Mouse (Mus musculus): ENCODE measurements around the gene Cdh22.

Gene Cdh22

DNA sequence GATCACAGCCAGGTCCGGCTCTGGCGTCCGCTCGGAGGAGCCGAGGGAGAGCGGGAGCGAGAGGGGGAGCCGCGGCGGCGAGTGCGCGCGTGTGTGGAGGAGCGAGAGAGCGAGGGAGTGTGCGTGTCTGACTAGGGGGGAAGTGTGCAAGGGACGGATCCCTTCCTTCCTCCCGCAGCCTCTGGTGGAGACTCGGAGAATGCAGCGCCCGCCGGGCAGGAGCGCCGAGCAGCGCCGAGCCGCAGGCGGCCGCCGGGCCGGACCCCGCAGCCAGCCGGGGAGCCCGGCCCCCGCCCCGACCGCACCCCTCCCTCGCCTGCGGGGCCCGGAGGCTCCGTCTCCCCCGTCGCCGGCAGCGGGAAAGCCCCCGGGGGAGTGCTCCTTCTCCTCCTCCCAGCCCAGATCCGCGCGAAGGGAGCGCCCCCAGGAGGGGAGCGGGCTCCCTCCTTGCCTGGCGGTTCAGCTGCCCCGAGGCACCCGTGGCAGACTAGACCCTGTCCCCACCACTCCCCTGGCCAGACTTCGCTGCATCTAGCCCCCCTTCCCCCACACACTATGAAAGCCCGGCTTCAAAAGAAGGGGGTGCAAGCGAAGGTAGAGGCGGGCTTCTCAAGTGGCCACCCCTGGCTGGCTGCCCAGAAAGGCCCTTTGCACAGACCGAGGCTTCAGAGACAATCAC, at the start of gene Cdh22:
TSS of gene Cdh22 (minus strand) at position 241 of the 679 bp plus-strand sequence.
- DNase-seq, result peak; percentile 82

DNA sequence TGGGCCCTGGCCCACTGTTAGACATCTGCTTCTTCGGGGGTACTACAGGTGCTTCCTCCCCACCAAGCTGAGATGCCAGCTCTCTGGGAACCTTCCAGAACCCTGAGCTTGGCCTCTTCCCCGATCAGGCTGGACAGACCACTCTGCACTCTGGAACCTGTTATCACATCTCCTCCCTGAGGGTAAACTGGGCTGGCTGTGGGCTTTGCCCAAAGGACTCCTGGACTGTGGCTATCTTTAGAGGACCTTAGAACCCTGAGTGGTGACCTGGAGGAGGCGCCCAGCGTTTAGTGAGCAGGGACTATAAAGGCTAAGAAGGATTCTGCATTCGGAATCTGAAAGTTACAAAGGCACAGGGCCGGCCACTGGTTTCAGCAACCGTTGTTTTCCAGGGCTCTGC, 49.7 kb upstream of the Cdh22 start:
- no peak for DNase-seq

DNA sequence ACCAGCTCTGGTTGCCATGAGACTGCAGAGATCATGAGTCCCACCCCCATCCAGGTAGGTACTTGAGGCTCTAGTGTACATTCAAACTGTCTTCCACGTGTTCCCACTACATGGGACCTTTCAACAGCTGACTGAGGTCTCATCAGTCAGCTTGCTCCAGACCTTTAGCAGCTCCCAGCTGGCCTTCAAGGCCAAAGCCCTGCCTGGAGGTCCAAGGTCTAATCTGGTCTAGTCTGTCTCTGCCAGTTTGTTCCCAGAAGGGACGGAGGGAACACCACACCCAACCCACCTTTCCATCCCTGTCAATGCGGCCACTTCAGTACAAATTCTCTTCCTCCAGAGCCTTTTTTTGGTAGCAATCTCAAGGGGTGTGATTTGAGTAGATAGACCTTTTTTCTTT, 49.0 kb upstream of the Cdh22 start:
- DNase-seq, result no peak

DNA sequence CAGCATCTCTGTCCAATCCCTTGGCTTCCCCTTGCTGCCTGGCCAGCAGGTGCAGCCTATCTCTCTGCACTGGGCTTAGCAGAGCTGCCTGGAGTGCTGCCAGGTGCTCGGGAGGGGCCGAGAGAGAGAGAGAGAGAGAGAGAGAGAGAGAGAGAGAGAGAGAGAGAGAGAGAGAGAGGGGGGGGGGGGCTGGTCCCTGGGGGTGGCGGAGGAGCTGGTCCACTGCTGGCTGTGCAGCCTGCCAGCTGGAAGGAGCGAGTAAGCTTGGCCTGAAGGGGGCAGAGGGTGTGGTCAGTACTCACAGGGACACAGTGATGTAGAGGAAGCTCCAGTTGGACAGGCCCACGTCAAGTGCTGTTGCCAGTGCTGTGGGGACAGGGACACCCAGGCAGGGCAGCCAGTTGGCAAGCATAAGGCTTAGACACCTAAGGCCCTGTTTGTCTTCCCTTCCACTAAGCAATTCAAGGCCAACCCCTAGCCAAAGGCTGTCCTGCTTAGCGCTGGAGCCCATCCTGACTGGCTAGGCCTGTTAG, 47.2 kb upstream of the Cdh22 start:
- peak; percentile 47 for DNase-seq

DNA sequence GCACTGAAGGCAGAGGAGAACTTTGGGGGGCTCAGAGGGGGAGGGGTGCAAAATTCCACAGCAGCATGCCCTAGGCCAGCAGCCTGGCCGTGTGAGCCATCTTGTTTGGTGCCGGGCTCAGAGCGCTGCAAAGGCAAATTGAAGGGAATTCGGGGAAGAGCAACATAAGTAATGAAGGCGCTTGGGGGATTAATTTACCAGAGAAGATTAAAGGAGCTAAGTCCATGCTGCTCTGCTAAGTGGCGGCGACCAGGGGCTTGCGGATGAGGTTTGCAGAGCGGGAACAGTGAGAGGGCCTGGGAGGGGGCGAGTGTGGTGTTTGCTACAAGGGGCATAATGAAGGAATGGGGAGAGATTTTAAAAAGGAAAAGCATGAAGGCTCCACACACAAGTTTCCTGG, 44.7 kb upstream of the Cdh22 start:
- no peak for DNase-seq

DNA sequence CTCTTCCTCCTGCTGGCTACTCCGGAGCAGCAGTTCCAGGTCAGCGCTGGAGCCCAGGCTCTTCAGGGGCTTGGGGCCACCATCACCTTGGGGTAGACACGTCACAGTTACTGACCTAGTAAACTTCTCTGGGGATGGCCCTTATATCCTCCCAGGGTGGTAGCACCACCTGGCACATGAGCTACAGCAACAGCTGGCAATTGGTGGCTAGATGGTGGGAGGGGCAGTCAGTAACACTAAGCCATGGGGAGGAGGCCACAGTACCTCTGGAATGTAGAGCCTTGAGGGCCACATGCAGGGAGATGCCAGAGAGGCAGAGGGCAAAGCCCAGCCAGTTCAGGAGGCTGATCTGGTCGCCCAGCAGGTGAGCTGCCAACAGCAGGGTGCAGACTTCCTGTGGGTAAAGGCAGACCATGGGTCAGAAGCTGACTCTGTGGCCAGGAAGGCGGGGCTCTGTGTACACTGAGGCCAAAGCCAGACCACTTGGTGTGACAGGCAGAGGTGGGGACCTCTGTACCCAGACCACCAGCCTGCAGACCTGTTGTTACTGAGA, 42.6 kb upstream of the Cdh22 start:
- DNase-seq, result no peak

DNA sequence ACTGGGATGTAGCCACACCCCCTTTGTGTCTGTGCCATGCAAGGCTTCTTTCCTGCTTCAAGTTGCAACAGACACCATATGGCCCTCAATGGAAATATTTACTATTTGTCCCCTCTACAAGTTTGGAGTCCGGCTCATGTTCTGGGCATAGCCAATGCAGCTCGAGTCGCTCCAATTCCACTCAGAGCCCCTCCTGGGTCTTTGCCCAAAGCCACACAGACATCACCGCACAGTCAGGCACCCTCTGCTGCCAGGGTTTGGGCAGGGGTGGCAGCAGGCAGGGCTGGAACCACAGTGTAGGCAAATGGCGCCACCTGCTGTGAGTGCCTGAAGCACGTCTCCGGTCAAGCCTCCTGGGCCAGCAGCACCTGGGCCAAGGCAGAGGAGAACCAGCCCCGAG, 41.2 kb upstream of the Cdh22 start:
- DNase-seq, result peak; percentile 88

DNA sequence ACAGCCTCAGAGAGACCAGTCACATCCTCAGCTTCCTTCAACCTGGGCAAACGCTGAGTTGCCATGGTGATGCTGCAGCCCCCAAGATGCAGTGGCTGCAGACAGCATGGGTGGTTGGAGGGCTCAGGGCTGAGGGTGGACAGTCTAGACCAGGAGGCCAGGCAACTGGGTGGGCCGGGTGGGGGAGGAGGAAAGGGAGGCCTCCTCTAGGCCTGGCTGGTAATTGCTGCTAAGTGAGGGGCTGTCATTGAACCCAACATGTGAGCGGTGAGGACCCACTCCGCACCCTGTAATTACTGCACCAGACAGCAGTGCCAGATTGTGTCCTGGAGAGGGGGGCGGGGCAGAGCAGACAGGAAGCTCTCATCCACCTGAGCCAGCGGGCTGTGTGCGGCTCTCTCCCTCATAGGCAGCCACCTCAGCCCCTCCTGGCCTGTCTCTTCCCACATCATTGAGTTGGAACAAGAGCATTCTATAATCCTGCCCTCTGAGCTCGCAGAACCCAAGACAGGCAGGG, 40.5 kb upstream of the Cdh22 start:
- DNase-seq, result no peak

DNA sequence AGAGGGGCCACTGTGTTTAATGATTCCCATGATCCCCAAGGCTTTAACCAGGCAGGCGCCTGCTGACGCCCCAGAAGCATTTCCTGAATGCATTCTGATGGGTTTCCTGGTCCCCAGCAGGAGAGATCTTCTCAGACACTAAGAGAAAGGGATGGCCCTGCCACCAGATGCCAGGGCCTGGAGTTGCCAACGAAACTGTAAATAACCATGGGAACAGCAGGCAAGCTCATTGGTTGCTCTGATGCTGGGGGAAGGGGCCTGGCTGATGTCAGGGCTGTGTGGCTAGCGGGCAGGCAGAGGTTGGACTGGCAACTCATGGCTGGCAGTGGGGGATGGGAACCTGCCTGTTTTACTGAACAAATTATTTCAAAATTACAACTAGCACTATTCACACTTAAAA, 38.9 kb upstream of the Cdh22 start:
- DNase-seq, result no peak

DNA sequence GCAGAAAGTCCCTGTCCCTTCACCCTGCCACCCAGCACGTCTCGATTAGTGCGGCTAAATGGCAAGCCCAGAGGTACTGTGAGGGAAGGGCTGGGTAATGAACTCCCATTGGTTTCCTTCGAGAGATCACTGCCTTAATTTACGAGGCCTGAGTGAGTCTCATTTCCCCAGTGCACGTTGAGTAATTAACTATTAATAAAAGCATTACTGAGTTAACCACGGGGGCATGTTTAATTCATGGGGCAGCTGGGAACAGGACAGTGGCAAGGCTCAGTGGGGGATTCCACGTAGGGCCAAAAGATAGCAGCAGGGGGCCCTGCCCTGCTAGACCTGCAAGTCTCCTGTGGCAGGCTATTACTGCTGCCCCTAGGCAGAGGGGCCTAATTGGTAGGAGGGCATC, 36.7 kb upstream of the Cdh22 start:
- DNase-seq, result no peak

DNA sequence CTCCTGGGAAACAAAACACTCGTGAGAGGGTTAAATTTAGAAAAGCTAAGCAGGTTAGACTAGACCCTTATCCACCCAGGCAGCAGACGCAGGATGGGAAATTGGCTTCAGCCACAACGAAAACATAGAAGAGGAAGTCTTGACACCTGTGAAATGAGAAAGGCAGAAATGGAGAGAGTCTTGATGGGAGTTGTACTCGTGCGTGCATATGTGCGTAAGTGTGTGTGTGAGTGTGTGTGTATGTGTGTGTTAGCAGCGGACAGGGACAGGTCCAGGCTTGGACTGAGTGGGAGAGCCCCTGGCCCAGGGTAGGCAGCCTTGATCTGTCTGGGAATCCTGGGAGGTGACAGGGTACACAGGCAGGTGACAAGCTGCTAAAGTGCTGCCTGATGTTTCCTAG, 36.2 kb upstream of the Cdh22 start:
- no peak for DNase-seq

DNA sequence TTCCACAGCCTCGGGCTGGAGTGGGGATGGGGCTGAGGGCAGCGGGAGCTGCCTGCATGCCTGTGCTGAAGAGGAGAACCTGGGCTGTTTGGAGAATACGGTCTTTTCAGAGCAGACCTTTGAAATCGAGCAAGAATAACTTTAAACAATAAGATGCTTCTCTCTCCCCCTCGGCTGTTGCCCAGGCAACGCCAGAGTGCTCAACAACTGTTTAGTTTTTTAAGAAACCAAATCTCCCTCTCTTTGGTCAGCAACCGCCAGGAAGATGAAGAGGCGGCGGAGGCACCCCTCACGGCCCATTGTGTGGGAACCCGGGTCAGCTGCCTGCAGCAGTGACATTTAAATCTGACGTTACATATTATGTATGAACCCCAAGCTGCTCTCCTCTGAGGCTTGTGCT, 32.1 kb upstream of the Cdh22 start:
- DNase-seq, result no peak

DNA sequence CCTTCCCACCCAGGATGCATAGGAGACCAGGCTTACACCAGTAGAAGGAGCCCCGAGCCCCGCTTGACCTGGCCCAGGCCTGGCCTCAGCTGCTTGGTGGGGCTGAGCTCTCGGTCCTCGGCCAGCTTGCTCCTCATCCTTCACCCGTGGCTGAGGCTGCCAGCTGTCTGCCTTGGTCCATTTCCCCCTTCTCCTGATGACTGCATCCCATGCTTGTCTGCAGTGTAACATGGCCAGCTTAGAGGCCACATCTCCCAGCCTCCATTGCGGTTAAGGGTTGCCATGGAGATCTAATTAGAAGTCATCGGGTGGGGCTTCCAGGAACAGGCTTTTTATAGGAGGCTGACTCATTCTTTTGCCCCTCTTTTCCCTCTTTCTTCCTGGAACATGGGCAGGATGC, 29.2 kb upstream of the Cdh22 start:
- no peak for DNase-seq

DNA sequence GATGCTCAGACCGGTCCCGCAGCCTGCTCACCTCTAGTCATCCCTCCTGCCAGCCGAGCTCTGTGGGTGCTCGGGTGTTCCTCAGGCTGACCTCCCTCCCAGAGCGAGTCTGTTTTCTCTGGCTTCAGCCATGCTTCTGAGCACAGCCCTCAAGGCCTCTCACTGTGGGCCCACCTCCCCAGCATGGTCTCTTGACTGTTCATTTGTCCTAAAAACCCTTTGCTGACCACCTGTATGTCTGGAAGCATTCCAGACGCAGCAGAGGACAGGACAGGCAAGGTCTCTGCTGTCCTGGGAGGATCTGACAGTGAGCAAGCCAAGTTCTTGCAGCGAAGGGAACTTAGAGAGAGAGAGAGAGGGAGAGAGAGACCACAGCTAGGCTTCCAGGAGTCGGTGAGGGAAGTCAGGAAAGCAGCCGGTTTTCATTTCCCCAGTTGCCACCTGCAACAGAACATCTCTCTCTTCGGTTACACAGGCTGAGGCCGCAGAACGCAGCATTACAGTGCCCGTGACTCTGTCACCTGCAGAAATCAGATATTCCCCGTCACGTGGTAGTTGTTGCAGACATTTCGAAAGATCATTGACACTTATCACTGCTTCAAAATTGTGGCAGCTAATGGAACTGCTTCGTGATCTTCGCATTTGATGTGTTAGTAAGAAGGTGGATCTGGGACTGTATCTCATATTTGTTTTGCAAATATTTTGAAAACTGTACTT, 27.8 kb upstream of the Cdh22 start:
- no peak for DNase-seq

DNA sequence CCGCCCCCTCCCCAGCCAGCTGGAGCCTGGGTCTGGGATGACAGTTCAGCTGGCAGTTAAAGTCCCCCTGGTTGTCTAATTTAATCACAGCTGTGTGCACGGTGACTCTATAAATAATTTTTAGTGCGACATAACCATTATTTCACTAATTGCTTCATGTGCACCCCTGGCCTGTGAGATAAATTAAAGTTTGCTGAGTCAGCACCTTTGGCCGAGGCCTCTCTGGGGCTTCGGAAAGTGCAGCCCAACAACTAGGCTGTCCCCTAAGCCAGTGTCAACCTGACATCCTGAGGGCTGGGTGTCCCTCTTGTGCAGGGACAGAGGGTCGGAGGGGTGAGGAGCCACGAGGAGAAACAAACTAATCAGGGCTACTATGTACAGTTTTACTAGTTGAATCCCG, 25.2 kb upstream of the Cdh22 start:
- no peak for DNase-seq

DNA sequence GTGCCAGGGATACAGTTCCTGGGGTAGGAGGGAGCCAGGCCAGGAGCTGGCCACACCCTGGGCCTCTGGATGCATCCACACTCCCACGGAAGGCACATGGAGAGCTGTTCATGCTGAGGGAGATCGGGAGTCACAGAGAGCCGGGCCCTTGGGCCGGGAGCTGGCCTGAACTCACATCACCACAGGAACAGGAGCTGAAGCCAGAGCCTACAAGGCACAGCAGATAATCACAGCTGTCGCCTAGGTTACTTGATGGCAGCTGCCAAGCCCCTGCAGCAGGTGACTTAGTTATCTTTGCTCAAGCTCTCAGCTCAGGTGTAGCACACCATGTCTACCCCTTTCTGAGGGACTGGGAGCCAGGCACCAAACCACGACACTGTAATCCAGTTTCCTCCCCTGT, 23.7 kb upstream of the Cdh22 start:
- DNase-seq, result no peak

DNA sequence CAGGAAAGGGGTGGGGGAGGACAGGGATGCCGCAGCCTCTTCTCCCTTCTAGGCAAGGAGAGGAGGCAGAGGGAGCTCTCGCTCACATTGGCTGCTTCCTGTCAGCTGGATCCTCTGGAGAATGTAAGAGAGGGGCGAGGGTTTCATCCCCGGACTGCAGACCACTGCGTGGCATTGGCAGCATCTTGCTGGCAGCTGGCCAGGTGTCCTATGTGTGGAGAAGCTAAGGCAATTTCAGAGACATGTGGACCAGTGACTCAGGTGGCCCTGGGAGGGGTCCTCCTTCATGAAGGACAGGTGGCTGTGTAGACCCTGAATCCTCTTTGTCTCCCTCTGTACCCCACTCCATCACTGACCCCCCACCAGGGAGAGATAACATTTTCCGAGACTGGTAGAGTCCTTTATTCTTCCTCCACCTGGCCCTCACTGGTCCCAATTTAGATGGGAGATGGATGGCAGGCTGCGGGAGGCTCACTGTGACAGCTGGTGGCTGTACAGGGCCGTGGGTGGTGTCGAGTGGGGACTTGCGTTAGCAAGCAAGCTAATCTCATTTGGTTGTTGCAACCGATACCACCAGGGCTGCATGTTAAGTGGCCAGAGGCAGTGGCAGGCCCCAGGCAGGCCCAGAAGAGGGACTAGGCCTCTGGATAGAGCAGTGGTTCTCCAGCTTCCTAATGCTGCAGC, 22.6 kb upstream of the Cdh22 start:
- no peak for DNase-seq

DNA sequence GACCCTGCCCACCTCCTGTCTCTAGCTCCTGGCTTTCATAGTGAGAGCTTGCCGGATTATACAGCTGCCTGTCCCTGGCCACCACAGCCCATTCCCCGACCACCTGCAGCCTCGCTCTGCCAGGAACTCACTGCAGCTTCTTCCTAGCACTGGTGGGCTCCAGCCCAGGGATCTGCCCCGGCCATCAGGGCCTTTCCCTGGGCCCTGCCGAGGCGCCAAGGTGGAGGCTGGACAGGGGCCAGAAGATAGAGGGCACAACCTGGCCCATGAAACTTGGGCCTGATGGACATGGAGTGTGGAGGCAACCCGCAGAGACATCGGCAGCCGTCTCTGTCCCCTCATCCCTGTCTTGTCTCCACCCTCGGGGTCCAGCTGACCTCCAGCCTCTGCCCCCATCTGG, 21.6 kb upstream of the Cdh22 start:
- no peak for DNase-seq

DNA sequence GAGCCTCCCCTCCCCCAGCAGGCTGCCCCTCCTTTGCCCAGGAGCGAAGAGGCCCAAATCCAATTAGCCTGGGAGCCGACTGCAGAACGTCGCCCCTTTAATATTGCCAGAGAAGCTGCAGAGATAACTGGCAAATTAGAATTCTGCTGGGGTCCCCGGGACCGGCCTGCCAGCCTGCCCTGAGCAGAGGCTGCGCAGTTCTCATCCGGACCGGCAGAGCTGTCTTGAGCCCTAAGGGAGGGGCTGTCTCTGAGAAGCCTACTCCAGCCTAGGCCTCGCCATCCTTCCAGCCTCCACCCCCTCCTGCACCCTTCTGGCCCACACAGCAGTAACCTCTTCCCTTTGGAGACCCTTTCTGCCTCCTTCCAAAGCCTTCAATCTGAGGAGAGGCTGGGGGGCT, 19.2 kb upstream of the Cdh22 start:
- no peak for DNase-seq

DNA sequence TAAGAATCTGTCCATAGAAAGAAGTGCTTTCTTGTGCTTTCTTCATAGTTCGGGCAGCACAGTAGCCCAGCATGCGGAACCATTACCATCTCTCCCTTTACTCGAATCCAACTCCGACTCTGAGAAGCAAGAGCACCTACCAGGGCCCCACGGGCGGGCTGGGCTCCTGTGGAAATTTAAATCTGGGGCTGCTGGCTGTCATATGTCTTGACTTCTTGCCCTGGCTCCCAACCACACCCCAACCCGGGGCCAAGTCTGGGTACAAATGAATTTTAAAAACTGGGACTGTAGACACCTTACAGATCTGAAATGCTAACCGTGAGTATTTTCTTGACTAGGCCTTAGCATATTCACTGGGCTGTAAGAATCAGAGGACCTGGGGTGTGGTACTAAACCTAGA, 18.6 kb upstream of the Cdh22 start:
- DNase-seq, result peak; percentile 52

DNA sequence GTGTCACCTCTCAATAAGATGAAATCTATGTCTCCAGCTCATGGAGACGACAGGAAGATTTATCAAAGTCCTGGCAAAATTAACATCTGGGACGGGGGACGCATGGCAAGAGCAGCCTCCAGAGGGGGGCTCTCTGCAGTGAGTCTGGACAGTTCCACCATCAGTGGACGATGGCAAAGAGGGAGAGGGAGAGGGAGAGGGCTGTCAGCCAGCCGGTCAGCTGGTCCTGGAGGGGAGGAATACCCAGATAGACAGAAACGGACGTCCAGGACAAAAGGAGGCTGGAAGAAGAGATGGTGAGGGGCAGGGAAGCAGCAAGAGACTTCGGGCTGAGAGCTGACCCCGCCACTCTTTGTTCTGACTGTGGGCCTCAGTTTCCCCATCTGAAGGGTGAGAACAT, 18.1 kb upstream of the Cdh22 start:
- DNase-seq, result no peak

DNA sequence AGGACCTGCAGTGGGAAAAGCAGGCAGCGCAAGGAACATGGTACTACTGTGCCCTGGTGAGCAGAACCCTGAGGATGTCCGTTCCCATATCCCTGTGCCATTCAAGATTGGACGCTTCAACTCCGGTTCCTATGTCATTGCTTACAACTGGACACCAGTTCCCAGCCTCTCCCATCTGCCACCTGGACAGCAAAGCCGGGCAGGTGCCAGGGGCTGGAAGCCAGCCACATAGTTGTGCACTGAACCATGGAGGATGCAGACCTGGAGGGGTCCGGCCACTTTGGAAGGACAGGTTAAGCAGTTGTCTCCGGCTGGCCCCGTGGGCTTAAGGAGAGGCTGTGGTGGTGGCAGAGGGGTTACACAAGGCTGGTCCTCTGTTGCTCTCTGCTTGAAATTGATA, 17.7 kb upstream of the Cdh22 start:
- DNase-seq, result peak; percentile 89

DNA sequence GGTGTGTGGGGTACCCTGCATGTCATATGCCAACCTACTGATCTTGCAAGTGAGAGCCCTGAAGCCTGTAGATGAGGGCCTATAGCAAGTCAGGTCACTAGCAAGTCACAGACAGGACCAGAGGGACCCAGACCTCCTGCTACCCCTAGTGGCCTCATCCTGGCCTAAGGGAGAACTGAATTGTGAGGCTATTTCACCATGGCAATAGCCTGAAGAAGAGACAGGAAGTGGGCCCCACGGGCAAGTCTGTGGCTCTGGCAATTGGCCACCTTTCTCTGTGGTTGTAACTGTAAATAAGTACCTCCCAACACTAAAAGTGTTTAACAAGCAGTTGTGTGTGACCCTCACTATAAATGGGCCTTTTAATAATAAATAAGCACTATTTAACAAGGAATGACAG, 16.2 kb upstream of the Cdh22 start:
- DNase-seq, result no peak

DNA sequence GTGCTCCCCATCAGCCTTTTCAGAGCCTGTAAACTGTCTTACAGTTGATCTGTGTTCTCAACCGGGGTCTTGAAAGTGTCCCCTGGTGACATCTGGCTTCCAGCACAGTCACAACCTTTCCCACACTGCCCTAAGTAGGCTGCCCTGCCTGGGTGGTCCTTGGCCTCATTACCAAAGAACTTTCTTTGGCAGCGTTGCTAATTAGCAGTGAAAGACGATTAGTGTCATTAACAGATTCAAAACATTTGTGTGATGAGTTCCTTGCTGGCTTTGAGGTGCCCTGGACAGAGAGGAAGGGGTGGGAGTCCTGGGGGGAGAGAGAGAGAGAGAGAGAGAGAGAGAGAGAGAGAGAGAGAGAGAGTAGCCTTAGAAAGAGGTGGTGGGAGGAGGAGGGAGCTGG, 14.3 kb upstream of the Cdh22 start:
- DNase-seq, result no peak

Measured in cerebellum, adult 8-10 months (tissue).